Mouse (Mus musculus) lung, embryonic 14.5 days (tissue): ENCODE data around the gene Fank1. TPM values are rescaled to one million over a fixed set of nuclear protein-coding genes. Genes with fewer than 3 reads are reported as not detected.
"Not testable (repeated sequence)": the region's sequence is repeated elsewhere in the genome, so short reads cannot be mapped to it uniquely, and the experiment has no call there.

Experiments
- ATAC-seq: fragments of 200-750 bp; cut with Nextera tagmentation; 2 replicates; pipeline ENCODE4 v1.8.0; 2017; ENCODE audit warnings: mild to moderate bottlenecking, moderate TSS enrichment, moderate library complexity; ENCODE audit not compliant: insufficient read depth
- DNase-seq: peaks from one replicate; pipeline ENCODE4 v3.0.0-alpha.2; 2015
- H3K27ac ChIP-seq: fragments of 300-500 bp; sonication (generic); 2 replicates; pipeline ENCODE4 v1.5.1; 2014; ENCODE audit warnings: low read depth, mild to moderate bottlenecking, moderate library complexity
- H3K27me3 ChIP-seq: fragments of 300-500 bp; sonication (generic); 2 replicates; pipeline ENCODE4 v1.6.1; 2014; ENCODE audit warnings: low read length, control low read depth; ENCODE audit not compliant: insufficient read depth
- H3K36me3 ChIP-seq: fragments of 300-500 bp; sonication (generic); 2 replicates; pipeline ENCODE4 v1.6.1; 2014; ENCODE audit warnings: control low read depth; ENCODE audit not compliant: insufficient read depth
- H3K4me1 ChIP-seq: fragments of 300-500 bp; sonication (generic); 2 replicates; pipeline ENCODE4 v1.6.1; 2014; ENCODE audit warnings: antibody characterized with exemption, control low read depth; ENCODE audit not compliant: insufficient read depth
- H3K4me2 ChIP-seq: fragments of 300-500 bp; sonication (generic); 2 replicates; pipeline ENCODE4 v1.6.1; 2014; ENCODE audit warnings: mild to moderate bottlenecking
- H3K4me3 ChIP-seq: fragments of 300-500 bp; sonication (generic); 2 replicates; pipeline ENCODE4 v1.5.1; 2014; ENCODE audit warnings: low read depth, low read length
- H3K9ac ChIP-seq: fragments of 300-500 bp; sonication (generic); 2 replicates; pipeline ENCODE4 v1.6.1; 2014
- H3K9me3 ChIP-seq: fragments of 300-500 bp; sonication (generic); 2 replicates; pipeline ENCODE4 v1.6.1; 2016; ENCODE audit warnings: low read depth, low read length, control low read depth
- CTCF ChIP-seq: IDR thresholded peaks from 2 replicates; pipeline ENCODE4 v1.5.1; 2016; ENCODE audit warnings: antibody characterized with exemption, low read depth
- WGBS: fragments of 180-500 bp; shearing (Covaris S2); extraction: QIAGEN DNeasy Blood & Tissue Kit; methylation state at CpG from one replicate; pipeline ENCODE4 v1.1.7; 2014; 5-methylcytosine and 5-hydroxymethylcytosine counted together
- polyA plus RNA-seq: library from polyadenylated mRNA; unstranded; fragments of >200 nt; fragmentation: Nextera tagmentation; extraction: Ambion mirVana; gene quantifications from 2 replicates; pipeline ENCODE4 v1.2.1, GENCODE M21; 2014

The Fank1 gene
- polyA plus RNA-seq, 1 experiment from 2014 or later, result 0.29 TPM

GRCm38 (mm10) chr7:133870265-133870664 is 93.6 kb downstream of the Fank1 start:
- no peak for TF ChIP-seq CTCF
- Histone ChIP-seq H3K9me3 (no peaks in the 10 kb centered on the region), H3K4me2 (no peak overlapping the region), H3K4me1 (no peaks in the 10 kb centered on the region), H3K36me3 (no peaks in the 10 kb centered on the region), H3K27me3 (no peaks in the 10 kb centered on the region), H3K9ac (no peak overlapping the region), H3K27ac (no peak overlapping the region), H3K4me3 (no peak overlapping the region)
- ATAC-seq (no peak), DNase-seq (no peak)
- 83% methylated on average over 4 of the region's 4 CpGs for WGBS

- Histone ChIP-seq H3K4me3 (no peak overlapping the region), H3K27me3 (no peaks in the 10 kb centered on the region), H3K9me3 (no peaks in the 10 kb centered on the region), H3K27ac (no peak overlapping the region), H3K36me3 (no peaks in the 10 kb centered on the region), H3K9ac (no peak overlapping the region), H3K4me2 (no peak overlapping the region), H3K4me1 (no peaks in the 10 kb centered on the region)
- 76% methylated on average over 5 of the region's 5 CpGs for WGBS
- no peak for DNase-seq
- ATAC-seq, result no peak
- TF ChIP-seq CTCF, result no peak
Observed at GRCm38 (mm10) chr7:133872701-133873100, 96.0 kb downstream of the Fank1 start.

GRCm38 (mm10) chr7:133876139-133876538 is 99.5 kb downstream of the Fank1 start:
- Histone ChIP-seq H3K27ac (no peak overlapping the region), H3K27me3 (no peaks in the 10 kb centered on the region), H3K9ac (no peak overlapping the region), H3K4me2 (no peak overlapping the region), H3K4me1 (no peaks in the 10 kb centered on the region), H3K4me3 (no peak overlapping the region), H3K9me3 (no peaks in the 10 kb centered on the region), H3K36me3 (peaks cover 4% of the 10 kb centered on the region; the same call in 1 of the 2 replicates)
- TF ChIP-seq CTCF, result no peak
- DNase-seq, result no peak
- WGBS, result 63% methylated on average over 3 of the region's 3 CpGs
- ATAC-seq, result no peak

GRCm38 (mm10) chr7:133876646-133877342 is 100.1 kb downstream of the Fank1 start:
- Histone ChIP-seq H3K4me3 (no peak overlapping the region), H3K27me3 (no peaks in the 10 kb centered on the region), H3K9me3 (no peaks in the 10 kb centered on the region), H3K36me3 (peaks cover 8% of the 10 kb centered on the region; the same call in 1 of the 2 replicates), H3K27ac (no peak overlapping the region), H3K4me2 (no peak overlapping the region), H3K4me1 (no peaks in the 10 kb centered on the region), H3K9ac (no peak overlapping the region)
- DNase-seq, result no peak
- TF ChIP-seq CTCF, result no peak
- 61% methylated on average over 17 of the region's 17 CpGs for WGBS
- ATAC-seq, result peak; percentile 56; the same call in 1 of the 2 replicates

- ATAC-seq (no peak), DNase-seq (no peak)
- 94% methylated on average over 8 of the region's 8 CpGs for WGBS
- H3K36me3 ChIP-seq, result peaks cover 8% of the 10 kb centered on the region; the same call in 1 of the 2 replicates
- H3K9me3 ChIP-seq, result no peaks in the 10 kb centered on the region
- no peaks in the 10 kb centered on the region for H3K4me1 ChIP-seq
- H3K27ac ChIP-seq, result no peak overlapping the region
- H3K4me3 ChIP-seq, result no peak overlapping the region
- TF ChIP-seq CTCF, result no peak
- H3K9ac ChIP-seq, result no peak overlapping the region
- H3K4me2 ChIP-seq, result no peak overlapping the region
- no peaks in the 10 kb centered on the region for H3K27me3 ChIP-seq
Observed at GRCm38 (mm10) chr7:133879761-133880160, 103.1 kb downstream of the Fank1 start.

GRCm38 (mm10) chr7:133884759-133885431 is 108.2 kb downstream of the Fank1 start:
- not testable (repeated sequence) for H3K4me2 ChIP-seq, H3K4me1 ChIP-seq, H3K9me3 ChIP-seq, H3K9ac ChIP-seq, H3K4me3 ChIP-seq, H3K27ac ChIP-seq, H3K27me3 ChIP-seq
- ATAC-seq, result peak; percentile 78
- peaks cover 16% of the 10 kb centered on the region; the same call in 1 of the 2 replicates for H3K36me3 ChIP-seq
- 47% methylated on average over 5 of the region's 9 CpGs for WGBS
- DNase-seq, result peak; percentile 30
